Mouse (Mus musculus): ENCODE data around the gene Ccdc58. TPM values are rescaled to one million over a fixed set of nuclear protein-coding genes. Genes with fewer than 3 reads are reported as not detected.

Gene Ccdc58
- total RNA-seq, 2 experiments from 2014 or later, result 20.0 to 23.5 TPM

Other genes starting within 250 kb of the Ccdc58 start
- gene Parp14, start 200.1 kb upstream of the Ccdc58 start, total RNA-seq (2021), result under 1 TPM; 0.54 to 0.89 TPM
- gene Parp9, start 133.2 kb upstream of the Ccdc58 start, total RNA-seq (2021), result 1 to 10 TPM; 1.7 to 2.9 TPM
- 1 to 10 TPM; 1.8 to 2.1 TPM for gene Dtx3l, start 132.5 kb upstream of the Ccdc58 start, total RNA-seq (2021)
- gene Kpna1, start 92.9 kb upstream of the Ccdc58 start, total RNA-seq (2021), result 100 to 1,000 TPM in 1 of 2 experiments, 10 to 100 TPM in 1; 92.4 to 104 TPM
- 1 to 10 TPM; 4.7 to 5.7 TPM for gene Wdr5b, start 30.5 kb upstream of the Ccdc58 start, total RNA-seq (2021)
- gene Fam162a, start 91 bp upstream of the Ccdc58 start, total RNA-seq (2021), result 10 to 100 TPM; 68.0 to 72.2 TPM
- gene Csta1, start 59.6 kb downstream of the Ccdc58 start, total RNA-seq (2021), result not detected
- not detected for gene Stfa2l1, start 85.1 kb downstream of the Ccdc58 start, total RNA-seq (2021)
- gene Gm5483, start 112.5 kb downstream of the Ccdc58 start, total RNA-seq (2021), result not detected
- gene Gm5416, start 138.7 kb downstream of the Ccdc58 start, total RNA-seq (2021), result not detected
- not detected for gene 2010005H15Rik, start 149.8 kb downstream of the Ccdc58 start, total RNA-seq (2021)
- not detected for gene Stfa1, start 205.3 kb downstream of the Ccdc58 start, total RNA-seq (2021)